Mouse (Mus musculus) bone marrow macrophage, adult 2 months (primary cell): Measurements from ENCODE around the gene Gdnf.

ENCODE experiments used
- CTCF ChIP-seq: IDR thresholded peaks from 2 replicates; pipeline ENCODE4 v1.5.1; 2012; ENCODE audit warnings: low read depth, mild to moderate bottlenecking, low read length, moderate library complexity
- POLR2A ChIP-seq: IDR thresholded peaks from 2 replicates; pipeline ENCODE4 v1.6.1; 2012; ENCODE audit warnings: mild to moderate bottlenecking, low read depth, low read length, borderline replicate concordance

GRCm38 (mm10) chr15:7841664-7842063 lies 31.0 kb downstream of the Gdnf start:
- TF ChIP-seq POLR2A (no peak), CTCF (no peak)
